Mouse (Mus musculus): ENCODE data around the gene Fgfrl1.

Fgfrl1 gene

DNA sequence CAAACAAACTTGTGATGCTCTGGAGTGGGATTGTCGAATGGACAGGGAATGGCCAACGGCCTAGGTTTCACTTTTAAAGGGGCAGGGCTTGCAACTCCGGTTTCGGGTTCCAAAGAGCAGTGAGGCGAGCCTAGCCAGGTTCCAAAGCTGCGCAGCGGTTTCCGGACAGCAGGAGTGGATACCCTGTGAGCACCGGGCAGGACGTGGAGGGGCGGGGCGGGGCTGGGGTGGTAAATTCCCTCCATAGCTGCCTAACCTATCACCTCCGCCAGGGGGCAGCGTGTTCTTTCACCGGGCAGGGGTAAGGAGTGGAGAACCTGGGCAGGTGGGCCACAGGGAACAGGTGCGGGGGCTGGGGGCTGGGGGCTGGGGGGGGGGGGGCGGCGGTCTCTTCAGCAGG lies at the start of gene Fgfrl1:
Gene Fgfrl1 (plus strand): TSS at position 112 of the 400 bp plus-strand sequence.
- no peak for DNase-seq (ENCODE audit: low read depth, low spot score)

DNA sequence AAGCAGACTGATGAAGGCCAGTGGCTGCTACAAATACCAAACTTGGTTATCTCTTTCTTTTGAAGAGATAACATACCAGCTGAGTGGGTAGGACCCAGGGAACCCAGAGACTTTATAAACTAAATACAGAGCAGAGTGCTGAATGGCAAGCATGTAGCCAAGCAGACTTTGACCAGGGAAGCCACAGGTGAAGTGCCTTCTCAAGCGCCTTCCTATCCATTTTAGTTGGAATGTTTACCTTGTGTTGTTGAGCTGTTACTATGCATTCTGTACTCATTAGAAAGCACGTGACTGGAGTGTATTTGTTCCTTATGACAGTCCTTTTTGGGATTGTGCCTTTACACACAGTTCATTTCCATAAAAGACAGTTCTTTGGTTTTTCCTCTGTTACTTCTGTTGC lies 48.5 kb upstream of the Fgfrl1 start:
- DNase-seq (ENCODE audit: low read depth, low spot score) = no peak

DNA sequence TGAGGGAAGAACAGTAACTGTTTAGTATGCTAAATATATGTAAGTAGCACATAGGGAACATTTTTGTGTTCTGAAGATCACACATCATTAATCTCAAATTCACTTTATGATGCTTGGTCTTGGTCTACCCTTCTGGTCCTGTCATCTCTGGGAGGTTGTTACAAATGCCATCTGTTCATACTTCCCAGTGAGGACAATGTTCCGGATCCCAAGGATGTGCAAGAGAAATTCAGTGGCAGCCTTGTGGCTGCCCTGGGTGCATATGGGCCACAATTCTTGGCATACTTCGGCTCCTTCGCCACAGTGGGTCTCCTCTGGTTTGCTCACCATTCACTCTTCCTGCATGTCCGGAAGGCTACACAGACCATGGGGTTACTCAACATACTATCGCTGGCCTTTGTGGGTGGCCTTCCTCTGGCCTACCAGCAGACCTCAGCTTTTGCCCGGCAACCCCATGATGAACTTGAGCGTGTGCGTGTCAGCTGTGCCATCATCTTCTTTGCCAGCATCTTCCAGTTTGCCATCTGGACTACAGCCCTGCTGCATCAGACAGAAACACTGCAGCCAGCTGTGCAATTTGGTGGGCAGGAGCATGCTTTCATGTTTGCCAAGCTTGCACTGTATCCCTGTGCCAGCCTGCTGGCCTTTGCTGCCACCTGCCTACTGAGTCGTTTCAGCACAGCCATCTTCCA lies 46.4 kb upstream of the Fgfrl1 start:
- DNase-seq (ENCODE audit: low read depth, low spot score) = peak; percentile 80

DNA sequence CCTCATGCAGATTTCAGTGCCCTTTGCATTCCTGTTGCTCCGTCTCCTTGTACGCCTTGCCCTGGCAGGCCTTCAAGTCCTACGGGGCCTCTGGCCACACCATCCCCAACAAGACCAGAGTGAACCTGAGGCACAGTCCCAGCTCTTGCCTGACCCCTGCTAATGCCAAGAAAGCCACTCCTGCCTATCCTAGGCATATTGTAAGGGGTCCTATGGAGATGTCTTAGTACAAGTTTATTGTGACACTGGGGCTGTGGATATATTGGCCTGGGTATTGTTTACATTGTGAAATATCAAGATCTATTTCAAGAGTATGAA lies 45.9 kb upstream of the Fgfrl1 start:
- DNase-seq (ENCODE audit: low read depth, low spot score) = no peak

- DNase-seq (ENCODE audit: low read depth, low spot score) = no peak
These were observed 44.9 kb upstream of the Fgfrl1 start for GRCm38 (mm10) chr5:108647311-108647710.

DNA sequence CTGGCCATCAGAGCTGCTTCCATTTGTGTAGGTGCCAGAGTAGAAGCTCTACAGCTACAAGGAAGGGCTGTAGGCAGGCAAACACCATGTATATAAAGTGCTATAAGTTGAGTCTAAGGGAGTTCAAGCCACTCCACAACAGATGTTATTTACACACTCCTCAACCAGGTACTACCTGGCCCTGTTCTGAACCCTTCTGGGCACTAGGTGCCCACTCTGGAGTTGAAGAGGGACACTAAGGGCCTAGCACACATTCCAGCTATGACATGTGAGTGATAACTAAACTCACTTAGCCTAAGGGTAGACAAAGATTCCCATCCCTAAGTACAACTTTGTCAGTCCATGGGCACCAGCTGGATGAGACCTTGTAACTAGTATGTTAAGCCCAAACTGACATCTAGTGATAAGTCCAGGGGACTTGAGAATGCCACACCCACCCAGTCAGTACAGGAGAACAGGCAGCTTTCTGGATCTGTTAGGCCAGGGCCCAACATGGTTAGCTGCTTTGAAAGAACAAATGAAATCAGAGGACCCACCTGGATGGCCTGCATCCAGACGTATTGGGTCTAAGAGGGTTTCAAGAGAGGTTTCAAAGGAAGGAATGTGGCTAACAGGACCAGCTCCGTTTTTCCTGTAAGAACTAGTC lies 44.2 kb upstream of the Fgfrl1 start:
- no peak for DNase-seq (ENCODE audit: low read depth, low spot score)

DNA sequence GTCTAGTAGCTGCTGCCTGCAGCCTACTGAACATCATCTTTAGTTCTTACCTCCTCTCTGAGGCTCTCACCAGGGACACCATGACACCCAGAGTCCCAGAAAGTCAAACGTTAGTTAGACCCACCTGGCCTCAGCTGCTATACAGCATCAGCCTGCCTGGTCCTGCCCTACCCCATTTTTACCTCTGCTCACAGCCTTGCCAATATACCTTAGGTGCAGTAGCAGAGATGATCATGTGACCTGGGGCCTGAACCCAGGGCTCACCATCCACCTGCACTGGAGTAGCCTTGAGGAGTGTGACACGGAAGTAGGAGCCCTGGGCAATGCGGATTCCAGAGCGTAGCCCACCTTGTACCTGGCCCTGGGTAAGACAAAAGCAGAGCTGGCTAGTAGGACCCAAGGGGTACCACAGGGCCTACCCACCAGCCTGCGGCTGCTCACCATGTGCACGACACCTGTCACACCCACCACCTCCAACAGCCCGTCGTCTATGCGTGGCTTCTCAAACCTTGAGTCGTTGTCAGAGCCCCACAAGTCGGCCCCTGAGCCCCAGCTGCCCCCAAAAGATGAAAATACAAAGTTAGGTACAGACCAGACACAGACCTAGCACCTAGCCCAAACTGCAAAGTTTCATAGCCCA lies 43.1 kb upstream of the Fgfrl1 start:
- DNase-seq (ENCODE audit: low read depth, low spot score) = no peak

DNA sequence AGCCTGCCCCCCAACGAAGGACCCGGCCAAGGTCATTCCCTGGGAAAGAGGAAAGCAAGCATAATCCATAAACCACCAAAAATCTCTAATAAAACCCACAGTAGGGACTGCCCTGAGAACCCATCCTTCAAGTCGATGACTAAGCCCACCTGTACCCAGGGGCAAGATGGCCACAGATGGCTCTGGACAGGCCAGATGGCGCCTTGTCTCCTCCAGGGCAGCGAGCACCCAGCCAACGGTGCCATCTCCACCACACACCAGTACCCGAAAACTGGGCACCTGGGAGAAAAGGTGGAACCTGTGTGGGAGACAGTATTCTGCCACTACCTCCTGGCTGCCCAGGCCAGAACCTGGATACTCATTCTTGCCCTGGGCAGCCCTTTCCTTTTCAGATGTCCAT lies 41.8 kb upstream of the Fgfrl1 start:
- peak; percentile 75 for DNase-seq (ENCODE audit: low read depth, low spot score)

DNA sequence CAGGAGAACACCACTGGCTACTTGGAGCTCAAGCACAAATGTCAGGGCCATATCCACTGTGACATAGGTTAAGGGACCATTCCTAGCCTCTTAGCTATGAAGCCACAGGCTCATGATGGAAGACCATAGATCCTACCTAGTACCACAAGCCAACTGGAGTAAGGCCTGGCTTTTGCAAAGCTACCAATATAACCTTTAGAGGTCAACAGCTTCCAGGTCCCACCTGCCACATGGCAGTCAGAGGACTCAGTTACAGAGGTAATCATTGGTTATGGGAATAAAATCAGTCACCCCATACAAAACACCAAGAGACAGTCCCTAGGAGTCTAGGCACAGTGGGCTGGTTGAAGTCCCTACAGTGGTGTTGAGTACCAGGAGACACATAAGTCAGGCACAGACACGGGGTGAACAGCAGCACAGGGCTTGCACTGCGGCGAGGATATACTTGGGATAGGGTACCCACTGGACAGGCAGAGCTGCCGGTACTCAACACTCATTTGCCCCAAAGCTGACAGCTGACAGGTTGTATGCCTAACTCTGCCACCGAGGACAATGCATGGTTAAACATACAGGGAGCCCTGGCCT lies 41.0 kb upstream of the Fgfrl1 start:
- no peak for DNase-seq (ENCODE audit: low read depth, low spot score)

DNA sequence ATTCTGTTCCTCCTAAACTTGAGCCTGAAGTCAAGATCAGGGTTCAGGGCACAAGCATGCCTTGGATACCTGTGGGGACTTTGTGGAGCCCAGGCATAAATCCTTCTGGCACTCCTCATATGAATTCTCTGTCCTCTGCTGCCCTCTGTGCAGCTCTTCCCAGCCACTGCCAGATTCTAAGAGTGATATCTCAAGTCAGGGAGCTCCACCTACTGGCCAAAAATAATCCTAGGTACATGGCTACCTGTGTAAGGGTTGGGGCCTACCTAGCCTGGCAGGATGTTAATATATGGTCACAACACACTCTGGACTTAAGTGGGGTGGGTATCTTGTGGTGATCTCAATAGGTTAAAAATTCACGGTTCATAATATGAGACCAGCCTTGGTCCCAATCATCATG lies 40.4 kb upstream of the Fgfrl1 start:
- DNase-seq (ENCODE audit: low read depth, low spot score) = peak; percentile 93

GRCm38 (mm10) chr5:108653341-108653740 lies 38.8 kb upstream of the Fgfrl1 start:
- no peak for DNase-seq (ENCODE audit: low read depth, low spot score)

DNA sequence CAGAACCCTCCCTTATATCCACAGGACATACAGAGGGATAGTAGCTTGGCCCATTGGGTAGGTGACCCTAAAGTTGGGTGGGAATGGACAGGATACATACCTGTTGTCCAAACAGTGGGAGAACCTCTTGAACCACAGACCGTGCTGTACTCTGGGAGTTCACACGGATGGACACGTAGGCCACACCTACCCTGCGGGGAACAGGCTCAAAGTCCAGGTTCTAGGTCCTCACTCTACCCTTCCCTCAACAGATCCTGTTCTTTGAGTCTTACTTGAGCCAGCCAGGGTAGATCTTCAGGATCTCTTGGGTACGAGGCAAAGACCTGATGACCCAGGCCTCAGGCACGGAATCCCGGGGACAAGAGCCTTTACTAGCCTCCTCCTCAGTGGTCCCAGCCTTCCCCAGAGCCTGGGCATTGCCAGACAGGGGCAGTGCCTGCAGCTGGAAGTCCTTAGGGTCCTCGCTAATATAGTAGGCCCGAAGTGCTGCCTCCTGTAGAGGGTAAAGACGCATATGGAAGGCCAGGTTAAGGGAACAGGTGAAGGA lies 37.7 kb upstream of the Fgfrl1 start:
- DNase-seq (ENCODE audit: low read depth, low spot score) = no peak

DNA sequence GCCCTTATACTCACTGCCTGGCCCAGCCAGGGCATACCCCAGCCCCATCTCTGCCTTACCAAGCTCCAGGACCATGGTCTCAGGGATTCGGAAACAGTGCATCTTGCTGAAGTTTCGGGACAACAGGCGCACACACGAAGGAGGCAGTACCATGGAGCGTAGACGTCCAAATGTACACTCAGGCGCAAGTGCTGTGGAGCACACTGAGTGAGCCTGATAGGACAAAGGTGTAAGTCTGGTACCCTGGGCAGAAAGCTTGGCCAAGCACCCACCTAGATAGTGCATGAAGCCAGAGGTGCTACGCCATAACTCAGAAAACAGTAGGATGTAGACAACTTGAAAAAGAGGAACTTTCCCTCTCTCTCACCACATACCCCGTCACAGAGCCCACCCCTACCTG lies 36.8 kb upstream of the Fgfrl1 start:
- DNase-seq (ENCODE audit: low read depth, low spot score) = no peak

GRCm38 (mm10) chr5:108655891-108656650 lies 36.1 kb upstream of the Fgfrl1 start:
- DNase-seq (ENCODE audit: low read depth, low spot score) = no peak

GRCm38 (mm10) chr5:108657406-108657805 lies 34.8 kb upstream of the Fgfrl1 start:
- DNase-seq (ENCODE audit: low read depth, low spot score) = no peak

GRCm38 (mm10) chr5:108658611-108659010 lies 33.6 kb upstream of the Fgfrl1 start:
- DNase-seq (ENCODE audit: low read depth, low spot score) = no peak

- DNase-seq (ENCODE audit: low read depth, low spot score) = peak; percentile 24
These were observed 32.2 kb upstream of the Fgfrl1 start, which contains the start of gene Idua for GRCm38 (mm10) chr5:108659698-108660631. TSS of gene Idua (plus strand) at chr5:108660331.

GRCm38 (mm10) chr5:108660632-108661268 lies 31.4 kb upstream of the Fgfrl1 start:
- DNase-seq (ENCODE audit: low read depth, low spot score) = peak; percentile 95

- no peak for DNase-seq (ENCODE audit: low read depth, low spot score)
These were observed 29.4 kb upstream of the Fgfrl1 start for GRCm38 (mm10) chr5:108662772-108663171.

GRCm38 (mm10) chr5:108665066-108665465 lies 27.1 kb upstream of the Fgfrl1 start:
- no peak for DNase-seq (ENCODE audit: low read depth, low spot score)
